Mouse (Mus musculus) hindbrain, embryonic 10.5 days (tissue): ENCODE results near the gene Mboat1. TPM values are rescaled to one million over a fixed set of nuclear protein-coding genes. Genes with fewer than 3 reads are reported as not detected.

Source experiments
- DNase-seq: peaks from one replicate; pipeline ENCODE4 v3.0.0-alpha.2; 2017; ENCODE audit warnings: low spot score
- H3K27ac ChIP-seq: fragments of 300-500 bp; sonication (generic); 2 replicates; pipeline ENCODE4 v1.5.1; 2016; ENCODE audit warnings: mild to moderate bottlenecking, moderate library complexity
- H3K27me3 ChIP-seq: fragments of 300-500 bp; sonication (generic); 2 replicates; pipeline ENCODE4 v1.6.1; 2016; ENCODE audit warnings: mild to moderate bottlenecking; ENCODE audit not compliant: poor library complexity, insufficient read depth, severe bottlenecking
- H3K36me3 ChIP-seq: fragments of 300-500 bp; sonication (generic); 2 replicates; pipeline ENCODE4 v1.6.1; 2016; ENCODE audit warnings: mild to moderate bottlenecking, moderate library complexity
- H3K4me1 ChIP-seq: fragments of 300-500 bp; sonication (generic); replicated peaks from 2 replicates; pipeline ENCODE4 v1.6.1; 2016; ENCODE audit warnings: mild to moderate bottlenecking
- H3K4me3 ChIP-seq: fragments of 300-500 bp; sonication (generic); 2 replicates; pipeline ENCODE4 v1.5.1; 2016; ENCODE audit warnings: mild to moderate bottlenecking, moderate library complexity
- H3K9me3 ChIP-seq: fragments of 300-500 bp; sonication (generic); 2 replicates; pipeline ENCODE4 v1.6.1; 2016; ENCODE audit warnings: mild to moderate bottlenecking, moderate library complexity
- WGBS: fragments of 180-500 bp; shearing (Covaris S2); methylation state at CpG from one replicate; pipeline ENCODE4 v1.1.7; 2016; 5-methylcytosine and 5-hydroxymethylcytosine counted together
- polyA plus RNA-seq: library from polyadenylated mRNA; unstranded; fragments of >200 nt; fragmentation: Nextera tagmentation; extraction: Ambion mirVana; gene quantifications from 2 replicates; pipeline ENCODE4 v1.2.1, GENCODE M21; 2016

The Mboat1 gene
- polyA plus RNA-seq = 5.1 and 5.4 TPM in 2 replicates

DNA sequence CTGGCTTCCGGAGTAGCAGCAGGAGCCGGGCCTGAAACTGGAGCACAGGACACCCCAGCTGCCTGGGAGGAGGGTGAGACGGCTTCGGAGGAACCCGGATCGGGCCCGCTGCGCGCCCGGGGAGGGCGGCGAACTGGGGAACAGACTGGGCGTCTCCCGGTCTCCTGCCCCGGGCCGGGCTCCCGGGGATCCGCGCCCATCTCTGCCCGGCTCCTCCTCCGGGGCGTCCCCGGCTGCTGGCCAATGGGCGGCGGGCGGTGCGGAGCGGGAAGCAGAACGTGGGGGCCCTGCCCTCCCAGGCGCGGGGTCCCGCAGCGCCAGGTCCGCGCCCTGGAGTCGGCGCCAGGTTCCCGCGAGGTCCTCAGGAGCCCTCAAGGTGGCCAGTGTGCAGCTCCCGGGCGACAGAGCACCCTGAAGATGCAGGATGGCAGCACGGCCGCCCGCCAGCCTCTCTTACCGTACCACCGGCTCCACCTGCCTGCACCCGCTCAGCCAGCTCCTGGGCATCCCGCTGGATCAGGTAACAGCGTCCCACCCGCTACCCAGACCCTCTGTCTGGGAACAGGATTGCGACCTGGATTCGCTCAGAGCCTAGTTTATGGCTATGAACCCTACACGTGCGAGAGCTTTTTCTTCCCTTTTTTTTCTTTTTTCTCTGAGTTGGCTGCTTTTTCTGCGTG is at the start of gene Mboat1:
Mboat1 (plus strand) TSS at position 247 of the 680 bp plus-strand sequence.
- peak within 1 kb of the TSS; percentile 87 for H3K27ac ChIP-seq

DNA sequence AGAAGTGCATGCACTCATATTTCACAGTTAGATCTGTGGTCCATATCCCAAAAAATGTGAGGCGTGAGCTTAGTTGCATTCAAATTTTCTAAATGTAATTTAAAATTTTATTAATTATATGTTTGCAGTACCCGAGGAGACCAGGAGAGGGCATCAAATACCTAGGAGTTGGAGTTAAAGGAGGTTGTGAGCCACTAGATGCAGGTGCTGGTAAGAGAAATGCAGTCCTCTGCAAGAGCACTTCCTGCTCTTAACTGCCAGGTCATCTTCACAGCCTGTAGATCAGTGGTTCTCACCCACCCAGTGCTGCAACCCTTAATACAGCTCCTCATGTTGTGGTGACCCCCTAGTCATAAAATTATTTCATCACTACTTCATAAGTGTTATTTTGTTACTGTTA is 43.2 kb upstream of the Mboat1 start:
- WGBS = 42% methylated on average over 2 of the region's 2 CpGs

More for the DNA sequence above, at the start of gene Mboat1:
- H3K27me3 ChIP-seq = peaks cover 47% of the 10 kb centered on the region
- H3K4me1 ChIP-seq = peaks cover 17% of the 10 kb centered on the region
- DNase-seq = peak; percentile 76
- peak within 1 kb of the TSS; percentile 70 for H3K4me3 ChIP-seq
- under 1% methylated on average over 55 of the region's 55 CpGs for WGBS
- no peaks in the 10 kb centered on the region for H3K9me3 ChIP-seq
- H3K36me3 ChIP-seq = no peaks in the 10 kb centered on the region

DNA sequence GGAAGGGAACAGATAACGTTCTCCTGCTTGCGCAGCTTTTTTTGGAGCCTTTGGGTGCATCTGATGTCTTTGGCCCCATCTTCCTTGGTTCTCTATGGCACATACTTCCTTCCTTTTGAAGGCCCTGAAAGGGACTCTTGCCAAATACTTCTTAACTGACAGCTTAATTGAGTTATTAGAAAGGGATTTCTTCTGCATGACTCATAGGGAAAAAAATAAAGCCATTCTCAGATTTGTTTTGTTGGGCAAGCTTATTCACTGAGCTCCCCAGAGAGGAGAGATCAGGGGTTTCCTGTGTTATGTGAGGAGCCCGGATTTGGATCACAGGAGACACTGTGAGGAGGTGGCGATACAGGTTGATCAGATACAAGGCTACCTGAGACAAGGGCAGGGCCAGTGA is 40.4 kb upstream of the Mboat1 start:
- Histone ChIP-seq H3K4me1 (no peaks in the 10 kb centered on the region), H3K27ac (no peak overlapping the region), H3K4me3 (no peak overlapping the region), H3K27me3 (no peaks in the 10 kb centered on the region), H3K36me3 (no peaks in the 10 kb centered on the region), H3K9me3 (no peaks in the 10 kb centered on the region)
- DNase-seq = no peak
- 79% methylated on average over 4 of the region's 4 CpGs for WGBS

More for the DNA sequence above, 43.2 kb upstream of the Mboat1 start:
- H3K27ac ChIP-seq = no peak overlapping the region
- no peaks in the 10 kb centered on the region for H3K27me3 ChIP-seq
- no peaks in the 10 kb centered on the region for H3K36me3 ChIP-seq
- DNase-seq = no peak
- H3K4me1 ChIP-seq = no peaks in the 10 kb centered on the region
- H3K9me3 ChIP-seq = no peaks in the 10 kb centered on the region
- no peak overlapping the region for H3K4me3 ChIP-seq

DNA sequence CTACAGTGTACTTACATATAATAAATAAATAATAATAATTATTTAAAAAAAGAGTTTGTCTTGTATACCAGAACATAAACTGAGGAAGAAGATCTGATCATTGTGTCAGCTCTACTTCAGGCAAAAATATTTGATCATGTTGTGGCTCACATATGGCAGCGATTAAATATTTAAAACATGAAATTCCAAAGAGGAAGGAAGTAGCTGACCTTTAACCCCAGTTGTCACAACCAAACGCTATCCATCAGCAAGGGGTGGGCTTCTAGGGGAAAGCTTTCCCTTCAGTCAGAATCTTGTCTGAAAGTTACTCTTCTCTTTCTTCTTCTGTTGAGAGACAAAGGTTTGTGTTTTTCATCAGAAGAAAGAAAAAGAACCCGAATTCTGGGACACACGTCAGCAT is 39.8 kb upstream of the Mboat1 start:
- Histone ChIP-seq H3K27me3 (no peaks in the 10 kb centered on the region), H3K9me3 (no peaks in the 10 kb centered on the region), H3K4me1 (no peaks in the 10 kb centered on the region), H3K4me3 (no peak overlapping the region), H3K27ac (no peak overlapping the region), H3K36me3 (no peaks in the 10 kb centered on the region)
- 67% methylated on average over 4 of the region's 4 CpGs for WGBS
- DNase-seq = no peak

DNA sequence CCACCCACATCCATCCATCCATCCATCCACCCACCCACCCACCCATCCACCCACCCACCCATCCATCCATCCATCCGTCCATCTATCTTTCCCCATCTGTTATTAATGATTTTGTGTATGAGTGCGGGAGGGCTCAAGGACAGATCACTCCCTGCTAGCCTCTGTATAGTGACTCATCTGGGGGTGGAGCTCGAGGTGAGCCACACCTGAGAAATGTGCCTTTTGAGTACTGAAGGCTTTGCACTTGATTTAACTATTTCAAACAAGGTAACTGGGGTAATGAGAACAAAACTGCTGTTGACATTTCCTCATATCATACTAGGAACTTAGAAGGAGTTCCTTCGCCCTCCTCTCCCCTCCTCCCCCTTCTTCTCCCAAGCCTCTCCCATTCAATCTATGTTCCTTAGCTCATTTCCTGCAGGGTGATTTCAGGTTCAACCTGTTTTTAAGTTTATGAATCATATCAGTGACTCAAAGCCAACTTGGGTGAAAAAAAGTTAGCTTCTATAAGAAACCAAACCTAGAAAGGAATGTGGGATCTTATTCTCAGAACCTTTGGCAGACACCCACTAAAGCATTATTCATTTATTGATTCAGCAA is 27.2 kb upstream of the Mboat1 start:
- Histone ChIP-seq H3K4me1 (no peaks in the 10 kb centered on the region), H3K36me3 (no peaks in the 10 kb centered on the region), H3K4me3 (no peak overlapping the region), H3K27me3 (no peaks in the 10 kb centered on the region), H3K9me3 (no peaks in the 10 kb centered on the region), H3K27ac (no peak overlapping the region)
- WGBS = 90% methylated on average over 4 of the region's 4 CpGs
- no peak for DNase-seq

DNA sequence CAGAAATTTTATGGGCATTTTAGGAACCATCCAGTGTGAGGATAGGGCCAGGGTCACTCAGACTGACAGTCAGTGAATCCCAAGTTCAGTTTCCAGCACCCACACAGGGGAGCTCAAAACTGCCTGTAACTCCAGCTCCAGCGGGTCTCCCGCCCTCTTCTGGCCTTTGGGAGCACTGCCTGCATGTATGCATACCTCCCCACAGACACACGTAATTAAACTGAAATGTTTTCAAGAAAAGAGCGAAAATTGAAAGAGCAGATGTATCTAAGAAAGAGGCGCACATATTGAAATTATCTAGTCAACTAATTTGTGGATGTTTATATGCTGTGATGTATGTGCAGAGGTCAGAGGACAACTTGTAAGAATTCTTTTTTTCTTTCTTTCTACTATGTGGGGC is 20.5 kb upstream of the Mboat1 start:
- H3K36me3 ChIP-seq = no peaks in the 10 kb centered on the region
- H3K27me3 ChIP-seq = no peaks in the 10 kb centered on the region
- H3K9me3 ChIP-seq = no peaks in the 10 kb centered on the region
- H3K4me3 ChIP-seq = no peak overlapping the region
- 85% methylated on average over 5 of the region's 5 CpGs for WGBS
- DNase-seq = no peak
- H3K27ac ChIP-seq = no peak overlapping the region
- no peaks in the 10 kb centered on the region for H3K4me1 ChIP-seq

DNA sequence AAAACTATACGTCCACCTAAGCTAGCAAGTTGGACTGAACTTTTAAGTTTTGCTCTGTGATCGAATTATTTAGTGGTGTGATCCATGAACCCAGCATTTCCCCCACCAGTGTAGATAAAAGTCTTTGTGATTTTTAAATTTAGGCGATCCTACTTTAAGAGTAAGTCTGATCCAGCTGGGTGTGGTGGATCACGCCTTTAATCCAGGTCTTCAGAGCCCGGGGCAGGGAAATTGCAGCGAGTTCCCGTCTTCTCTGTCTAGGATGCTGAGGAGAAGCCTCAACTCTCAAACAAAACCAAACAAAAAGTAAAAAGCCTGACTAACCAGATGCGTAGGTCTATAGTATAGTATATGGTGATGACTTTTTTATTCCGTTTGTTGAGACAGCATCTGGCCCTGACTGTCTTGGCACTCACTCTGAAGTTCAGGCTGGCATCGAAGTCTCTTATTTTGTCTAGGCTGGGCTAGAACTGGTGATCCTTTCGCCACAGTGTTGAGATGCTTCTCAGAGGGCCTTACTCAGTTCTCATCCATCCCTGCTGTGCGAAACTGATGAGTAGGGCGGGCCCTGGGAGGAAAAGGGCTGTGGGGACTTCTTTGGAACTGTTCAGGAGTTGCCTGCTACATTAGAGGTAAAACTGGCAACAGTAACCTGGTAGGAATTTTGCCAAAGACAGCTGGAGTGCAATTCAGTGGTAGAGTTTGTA is 787 bp downstream of the Mboat1 start:
- no peak for DNase-seq
- peaks cover 47% of the 10 kb centered on the region for H3K27me3 ChIP-seq

DNA sequence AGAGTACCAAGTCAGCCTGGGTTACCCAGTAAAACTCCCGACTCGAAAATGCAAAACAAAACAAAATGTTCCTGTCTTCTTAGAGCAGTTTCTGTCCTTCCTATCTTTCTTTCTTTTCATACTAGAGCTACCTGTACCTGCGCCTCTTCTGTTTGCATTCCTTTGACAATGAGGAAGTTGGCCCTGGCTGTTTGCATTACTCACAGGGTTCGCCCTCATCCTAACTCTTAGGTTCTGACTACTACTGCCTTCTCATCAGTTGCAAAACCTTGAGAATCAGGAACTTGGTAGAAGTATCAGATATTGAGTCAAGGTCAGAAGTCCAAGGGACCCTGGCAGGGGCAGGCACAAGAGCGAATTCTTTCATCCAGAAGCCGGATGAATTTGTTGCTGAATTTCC is 1.7 kb downstream of the Mboat1 start:
- Histone ChIP-seq H3K27me3 (peaks cover 47% of the 10 kb centered on the region), H3K4me1 (peaks cover 17% of the 10 kb centered on the region), H3K27ac (no peak overlapping the region), H3K9me3 (no peaks in the 10 kb centered on the region), H3K4me3 (no peak overlapping the region), H3K36me3 (no peaks in the 10 kb centered on the region)
- DNase-seq = no peak
- WGBS = 83% methylated on average over 6 of the region's 6 CpGs

More for the DNA sequence above, 787 bp downstream of the Mboat1 start:
- H3K9me3 ChIP-seq = no peaks in the 10 kb centered on the region
- peaks cover 17% of the 10 kb centered on the region for H3K4me1 ChIP-seq
- H3K4me3 ChIP-seq = peak overlapping the region; percentile 70
- H3K27ac ChIP-seq = no peak overlapping the region; the same call in 1 of the 2 replicates
- WGBS = 31% methylated on average over 13 of the region's 13 CpGs
- H3K36me3 ChIP-seq = no peaks in the 10 kb centered on the region

DNA sequence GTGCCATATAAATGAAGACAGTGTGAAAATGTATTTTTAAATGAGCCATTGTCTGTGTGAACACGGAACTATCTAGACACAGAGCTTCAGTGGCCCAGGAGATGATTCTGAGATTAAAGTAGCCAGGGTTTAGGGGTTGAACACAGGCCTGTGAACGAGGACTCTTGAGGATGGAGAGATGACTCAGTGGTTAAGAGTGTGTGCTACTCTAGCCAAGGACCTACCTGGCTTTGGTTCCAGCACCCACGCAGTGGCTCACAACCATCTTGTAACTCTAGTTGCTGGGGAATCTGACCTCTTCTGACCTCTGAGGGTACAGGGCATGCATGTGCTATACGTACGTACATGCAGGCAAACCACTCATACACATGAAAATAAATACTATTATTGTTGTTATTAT is 3.9 kb downstream of the Mboat1 start:
- no peaks in the 10 kb centered on the region for H3K9me3 ChIP-seq
- peaks cover 35% of the 10 kb centered on the region for H3K27me3 ChIP-seq
- H3K4me3 ChIP-seq = no peak overlapping the region
- H3K36me3 ChIP-seq = no peaks in the 10 kb centered on the region
- peaks cover 17% of the 10 kb centered on the region for H3K4me1 ChIP-seq
- no peak overlapping the region for H3K27ac ChIP-seq
- no peak for DNase-seq
- 86% methylated on average over 5 of the region's 5 CpGs for WGBS

DNA sequence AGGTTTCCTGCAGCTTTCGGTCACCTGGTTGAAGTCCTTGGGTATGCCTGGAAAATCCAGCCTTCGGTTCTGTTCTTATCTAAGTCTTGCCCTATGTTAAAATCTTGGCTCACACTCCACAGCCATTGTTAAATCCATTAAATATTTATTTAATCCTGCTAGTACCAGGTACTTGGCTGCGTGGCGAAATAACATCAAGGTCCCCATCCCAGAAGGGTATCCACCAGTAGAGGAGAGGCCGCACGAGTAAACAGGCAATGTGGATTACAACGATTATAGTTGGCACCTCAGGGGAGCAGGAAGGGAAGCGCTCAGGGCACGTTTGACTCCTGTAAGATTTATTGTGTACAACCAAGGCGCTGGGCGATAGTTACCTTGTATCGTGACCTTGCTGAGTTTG is 4.4 kb downstream of the Mboat1 start:
- H3K27ac ChIP-seq = no peak overlapping the region
- no peaks in the 10 kb centered on the region for H3K9me3 ChIP-seq
- peaks cover 30% of the 10 kb centered on the region for H3K27me3 ChIP-seq
- DNase-seq = no peak
- no peaks in the 10 kb centered on the region for H3K36me3 ChIP-seq
- 94% methylated on average over 12 of the region's 12 CpGs for WGBS
- peaks cover 17% of the 10 kb centered on the region for H3K4me1 ChIP-seq
- H3K4me3 ChIP-seq = no peak overlapping the region

DNA sequence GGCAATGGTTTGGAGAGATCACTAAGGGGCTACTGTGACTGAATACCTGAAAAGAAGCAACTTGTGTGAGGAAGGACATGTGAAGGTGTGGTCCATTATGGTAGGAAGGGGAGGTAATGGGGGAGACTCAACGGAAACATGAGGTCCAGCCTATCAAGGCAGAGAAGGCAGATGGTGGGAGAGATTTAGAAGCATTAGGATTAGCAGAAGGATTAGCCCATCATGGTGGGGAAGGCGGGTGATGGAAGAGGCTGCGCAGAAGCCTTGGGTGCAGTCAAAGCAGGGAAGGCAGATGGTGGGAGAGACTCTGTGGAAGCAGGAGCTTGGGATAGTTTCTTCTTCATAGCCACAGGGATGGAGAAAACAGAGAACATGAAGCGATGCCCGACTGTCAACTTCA is 5.7 kb downstream of the Mboat1 start:
- Histone ChIP-seq H3K27ac (no peak overlapping the region), H3K4me3 (no peak overlapping the region), H3K27me3 (peaks cover 21% of the 10 kb centered on the region), H3K36me3 (no peaks in the 10 kb centered on the region), H3K9me3 (no peaks in the 10 kb centered on the region), H3K4me1 (peaks cover 5% of the 10 kb centered on the region; the same call in 1 of the 2 replicates)
- no peak for DNase-seq
- 91% methylated on average over 5 of the region's 5 CpGs for WGBS

DNA sequence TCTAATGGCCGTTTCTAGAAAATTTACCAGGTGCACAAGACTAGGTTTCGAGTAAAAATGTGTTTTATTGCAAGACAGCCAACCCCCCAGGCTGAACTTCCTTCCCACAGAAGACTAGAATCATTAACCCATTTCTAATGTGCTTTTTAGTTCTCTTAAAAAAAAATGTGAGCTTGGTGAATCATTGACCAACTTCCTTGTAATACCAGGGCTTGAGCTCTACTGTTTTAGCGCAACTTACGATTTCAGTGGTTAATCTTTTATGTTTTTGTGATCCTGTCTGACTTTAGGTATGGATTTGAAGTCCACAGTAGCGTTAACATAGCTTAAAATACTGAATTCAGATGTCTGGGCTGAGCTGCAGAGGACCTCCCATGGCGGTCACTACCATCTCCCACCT is 10.2 kb downstream of the Mboat1 start:
- Histone ChIP-seq H3K36me3 (no peaks in the 10 kb centered on the region), H3K4me3 (no peak overlapping the region), H3K9me3 (no peaks in the 10 kb centered on the region), H3K27ac (no peak overlapping the region), H3K4me1 (no peaks in the 10 kb centered on the region), H3K27me3 (no peaks in the 10 kb centered on the region)
- DNase-seq = no peak
- 89% methylated on average over 6 of the region's 6 CpGs for WGBS

DNA sequence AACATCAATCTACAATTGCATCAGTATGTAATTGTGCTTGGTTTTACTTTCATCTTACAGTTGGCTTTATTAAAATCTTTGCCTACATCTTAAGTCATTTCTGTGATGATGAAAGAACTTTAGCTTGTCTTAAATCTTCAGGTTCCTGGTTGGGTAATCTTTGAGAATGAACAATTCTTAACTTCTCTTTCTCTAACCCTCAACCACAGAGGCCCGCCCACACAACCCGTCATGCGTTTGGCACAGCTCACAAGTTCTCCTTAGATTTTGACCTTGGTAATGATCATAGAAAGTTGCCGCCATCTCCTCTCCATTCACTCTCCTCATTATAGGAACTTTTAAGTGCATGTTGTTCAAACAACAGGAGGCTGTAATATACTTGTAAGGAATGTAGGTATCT is 18.0 kb downstream of the Mboat1 start:
- 93% methylated on average over 4 of the region's 4 CpGs for WGBS
- no peak for DNase-seq

More for the DNA sequence above, 18.0 kb downstream of the Mboat1 start:
- Histone ChIP-seq H3K4me1 (0 out of 2 replicates have a peak, but pooled peaks cover 3% of the 10 kb centered on the region), H3K36me3 (no peaks in the 10 kb centered on the region), H3K27me3 (no peaks in the 10 kb centered on the region), H3K4me3 (no peak overlapping the region), H3K27ac (no peak overlapping the region), H3K9me3 (no peaks in the 10 kb centered on the region)
